Mouse (Mus musculus): ENCODE measurements at regions not wholly inside any gene's neighbourhood (a gene's known extent, or its start where the extent isn't known, plus 50 kb on each side); places are given as distances from the start of the nearest gene placed in this dataset.
A peak's percentile ranks its signal among the peaks of the same experiment; 100 is the strongest.

GRCm38 (mm10) chr11:19145991-19146390, 127.2 kb upstream of the Meis1 start:
- no peak for DNase-seq (ENCODE audit: low spot score)

GRCm38 (mm10) chr11:19151026-19151425, 132.2 kb upstream of the Meis1 start:
- no peak for DNase-seq (ENCODE audit: low spot score)

- DNase-seq (ENCODE audit: low spot score) = no peak
Measured at GRCm38 (mm10) chr11:19153714-19154113, 134.9 kb upstream of the Meis1 start.

- DNase-seq (ENCODE audit: low spot score) = no peak
Measured at GRCm38 (mm10) chr11:19154813-19155616, 136.2 kb upstream of the Meis1 start.

- DNase-seq (ENCODE audit: low spot score) = no peak
Measured at GRCm38 (mm10) chr11:19155617-19155983, 136.8 kb upstream of the Meis1 start.

- DNase-seq (ENCODE audit: low spot score) = no peak
Measured at GRCm38 (mm10) chr11:19160227-19160626, 141.4 kb upstream of the Meis1 start.

- no peak for DNase-seq (ENCODE audit: low spot score)
Measured at GRCm38 (mm10) chr11:19160669-19161068, 141.9 kb upstream of the Meis1 start.

- DNase-seq (ENCODE audit: low spot score) = no peak
Measured at GRCm38 (mm10) chr11:19170938-19171337, 152.2 kb upstream of the Meis1 start.

GRCm38 (mm10) chr11:19174305-19175017, 155.7 kb upstream of the Meis1 start:
- no peak for DNase-seq (ENCODE audit: low spot score)

- no peak for DNase-seq (ENCODE audit: low spot score)
Measured at GRCm38 (mm10) chr11:19179290-19179689, 160.5 kb upstream of the Meis1 start.

GRCm38 (mm10) chr11:19189778-19190177, 171.0 kb upstream of the Meis1 start:
- DNase-seq (ENCODE audit: low spot score) = no peak

GRCm38 (mm10) chr11:19194464-19194863, 175.7 kb upstream of the Meis1 start:
- peak; percentile 55 for DNase-seq (ENCODE audit: low spot score)

- DNase-seq (ENCODE audit: low spot score) = no peak
Measured at GRCm38 (mm10) chr11:19197790-19198189, 179.0 kb upstream of the Meis1 start.

GRCm38 (mm10) chr11:19202602-19203517, 184.1 kb upstream of the Meis1 start:
- DNase-seq (ENCODE audit: low spot score) = no peak

GRCm38 (mm10) chr11:19203518-19203900, 184.7 kb upstream of the Meis1 start:
- no peak for DNase-seq (ENCODE audit: low spot score)

- no peak for DNase-seq (ENCODE audit: low spot score)
Measured at GRCm38 (mm10) chr11:19203968-19204367, 185.2 kb upstream of the Meis1 start.

GRCm38 (mm10) chr11:19204521-19204920, 185.7 kb upstream of the Meis1 start:
- no peak for DNase-seq (ENCODE audit: low spot score)

- no peak for DNase-seq (ENCODE audit: low spot score)
Measured at GRCm38 (mm10) chr11:19205174-19205573, 186.4 kb upstream of the Meis1 start.

- no peak for DNase-seq (ENCODE audit: low spot score)
Measured at GRCm38 (mm10) chr11:19219476-19219875, 200.7 kb upstream of the Meis1 start.

GRCm38 (mm10) chr11:19221442-19221841, 202.7 kb upstream of the Meis1 start:
- no peak for DNase-seq (ENCODE audit: low spot score)

GRCm38 (mm10) chr11:19226756-19227155, 208.0 kb upstream of the Meis1 start:
- no peak for DNase-seq (ENCODE audit: low spot score)

- DNase-seq (ENCODE audit: low spot score) = no peak
Measured at GRCm38 (mm10) chr11:19227716-19228115, 208.9 kb upstream of the Meis1 start.
